In genomic region chr15:82899676-82900301, GRCm38 (mm10) we compare ENCODE assay signal across 8 mouse cellular contexts.
DNase-seq lines count a peak whose midpoint lies in the region; ATAC-seq and TF ChIP-seq lines count a peak whose summit lies in the region.

No protein-coding gene starts in this region.

- TF ChIP-seq EP300 in heart, postnatal 0 days (IDR thresholded peaks at IDR 0.05; ENCODE audit: low read depth): no peak
- TF ChIP-seq EP300 in lung, postnatal 0 days (IDR thresholded peaks at IDR 0.05): no peak

- ATAC-seq in heart, postnatal 0 days (ENCODE audit: insufficient read depth, low read depth): peak; percentile 95
- ATAC-seq in lung, postnatal 0 days: peak; percentile 94

- no peaks in the 10 kb centered on the region for H3K36me3 ChIP-seq in forebrain, embryonic 10.5 days (replicated peaks)
- H3K36me3 ChIP-seq in heart, postnatal 0 days (replicated peaks; ENCODE audit: control insufficient read depth, insufficient read depth, low read length): no peaks in the 10 kb centered on the region
- H3K36me3 ChIP-seq in lung, postnatal 0 days (ENCODE audit: insufficient read depth, low read length): no peaks in the 10 kb centered on the region

- peaks cover 74% of the 10 kb centered on the region for H3K4me1 ChIP-seq in forebrain, embryonic 10.5 days
- peaks cover 41% of the 10 kb centered on the region for H3K4me1 ChIP-seq in heart, postnatal 0 days (ENCODE audit: control insufficient read depth, insufficient read depth)
- peaks cover 6% of the 10 kb centered on the region; the same call in 1 of the 2 replicates for H3K4me1 ChIP-seq in lung, postnatal 0 days (ENCODE audit: insufficient read depth, low read depth, low read length)

- H3K9ac ChIP-seq in heart, postnatal 0 days (replicated peaks; ENCODE audit: low read depth, low read length): peak overlapping the region; percentile 91
- H3K9ac ChIP-seq in lung, postnatal 0 days (replicated peaks; ENCODE audit: low read depth): peak overlapping the region; percentile 72

- peak overlapping the region; percentile 92 for H3K4me2 ChIP-seq in heart, postnatal 0 days (ENCODE audit: low read depth, low read length)
- H3K4me2 ChIP-seq in lung, postnatal 0 days (replicated peaks; ENCODE audit: low read depth, low read length): peak overlapping the region; percentile 94

- peak; percentile 76 for DNase-seq in ES-CJ7 (ENCODE audit: low read depth, low spot score)
- DNase-seq in c-Kit-positive CD71-negative TER-119-negative erythroid progenitor cells, embryonic 14.5 days (ENCODE audit: low read depth): peak; percentile 73
- DNase-seq in forebrain, embryonic 10.5 days (ENCODE audit: extremely low spot score, low spot score): peak; percentile 87
- DNase-seq in heart, postnatal 0 days (ENCODE audit: low spot score): peak; percentile 75
- DNase-seq in kidney, postnatal 36 days: peak; percentile 87 to 93
- peak; percentile 93 for DNase-seq in lung, postnatal 0 days (ENCODE audit: low spot score)
- DNase-seq in ovary, postnatal 10 days (ENCODE audit: low spot score): peak; percentile 69
- DNase-seq in thymus, postnatal 0 days (ENCODE audit: low spot score): peak; percentile 85

- no peak for TF ChIP-seq CTCF in heart, postnatal 0 days (IDR thresholded peaks at IDR 0.05; ENCODE audit: low read depth)
- peak; percentile 25 for TF ChIP-seq CTCF in lung, postnatal 0 days (IDR thresholded peaks at IDR 0.05)

- H3K4me3 ChIP-seq in forebrain, embryonic 10.5 days: peak overlapping the region; percentile 98
- peak overlapping the region; percentile 86 for H3K4me3 ChIP-seq in heart, postnatal 0 days (ENCODE audit: low read depth, low read length)
- H3K4me3 ChIP-seq in lung, postnatal 0 days (ENCODE audit: low read depth, low read length): peak overlapping the region; percentile 79

- under 1% methylated on average over 56 of the region's 56 CpGs for WGBS in forebrain, embryonic 10.5 days
- 3% methylated on average over 28 of the region's 56 CpGs for WGBS in heart, postnatal 0 days
- WGBS in lung, postnatal 0 days: 2% methylated on average over 23 of the region's 56 CpGs

- no peaks in the 10 kb centered on the region for H3K9me3 ChIP-seq in forebrain, embryonic 10.5 days
- H3K9me3 ChIP-seq in heart, postnatal 0 days (replicated peaks; ENCODE audit: control insufficient read depth, low read length): no peaks in the 10 kb centered on the region
- no peaks in the 10 kb centered on the region for H3K9me3 ChIP-seq in lung, postnatal 0 days (ENCODE audit: low read length)

- peak overlapping the region; percentile 96 for H3K27ac ChIP-seq in forebrain, embryonic 10.5 days
- peak overlapping the region; percentile 89 for H3K27ac ChIP-seq in heart, postnatal 0 days (ENCODE audit: low read depth)
- peak overlapping the region; percentile 94 for H3K27ac ChIP-seq in lung, postnatal 0 days (ENCODE audit: low read length)

- H3K27me3 ChIP-seq in forebrain, embryonic 10.5 days (ENCODE audit: poor library complexity, severe bottlenecking): peaks cover 48% of the 10 kb centered on the region
- H3K27me3 ChIP-seq in heart, postnatal 0 days (ENCODE audit: control insufficient read depth, insufficient read depth, low read length): no peaks in the 10 kb centered on the region
- no peaks in the 10 kb centered on the region for H3K27me3 ChIP-seq in lung, postnatal 0 days (replicated peaks; ENCODE audit: insufficient read depth, low read length)

Comparison
In these comparisons a context has a peak if more than half of its experiments do, and no peak if none do; other contexts are left out.
1. Peak in every context shown above with its lines: DNase-seq, ATAC-seq, H3K4me3 ChIP-seq and H3K27ac ChIP-seq.